In genomic region chr17:65933741-65934140, GRCm38 (mm10) we compare ENCODE assay signal across 14 mouse cellular contexts. TPM values are rescaled to one million over a fixed set of nuclear protein-coding genes. Genes with fewer than 3 reads are reported as not detected.
A peak's percentile ranks its signal among the peaks of the same experiment; 100 is the strongest.
DNase-seq lines count a peak whose midpoint lies in the region; ATAC-seq and TF ChIP-seq lines count a peak whose summit lies in the region.
"Had no signal": no experiment of that assay in that cellular context is flagged by ENCODE, and none has a peak within 500 bp of the region (broad histone marks: within the 10 kb centered on the region; RNA-seq: fewer than 3 reads in every experiment).

No protein-coding gene starts in this region.

- TF ChIP-seq EP300 in heart, postnatal 0 days (IDR thresholded peaks at IDR 0.05; ENCODE audit: low read depth): no peak

- no peak overlapping the region for H3K27ac ChIP-seq in heart, postnatal 0 days (ENCODE audit: low read depth)
- H3K27ac ChIP-seq in testis, adult 2 months (ENCODE audit: control insufficient read depth, insufficient read depth, low read depth, low read length): no peak overlapping the region
- no peak overlapping the region for H3K27ac ChIP-seq in heart, embryonic 11.5 days (ENCODE audit: low read depth, low read length)
- H3K27ac ChIP-seq: neural tube, embryonic 12.5 days had no signal

- peaks cover 9% of the 10 kb centered on the region; the same call in 1 of the 2 replicates for H3K4me1 ChIP-seq in heart, postnatal 0 days (ENCODE audit: control insufficient read depth, insufficient read depth)
- no peaks in the 10 kb centered on the region; the same call in 1 of the 2 replicates for H3K4me1 ChIP-seq in testis, adult 2 months (ENCODE audit: control insufficient read depth, insufficient read depth, low read length)
- H3K4me1 ChIP-seq in heart, embryonic 11.5 days (ENCODE audit: control insufficient read depth, insufficient read depth, low read length): peaks cover 4% of the 10 kb centered on the region; the same call in 1 of the 2 replicates

- no peak overlapping the region for H3K9ac ChIP-seq in heart, postnatal 0 days (replicated peaks; ENCODE audit: low read depth, low read length)
- no peak overlapping the region for H3K9ac ChIP-seq in heart, embryonic 11.5 days (ENCODE audit: low read depth, low read length)
- H3K9ac ChIP-seq: neural tube, embryonic 12.5 days had no signal

- intact Hi-C loops in heart, postnatal 36 days (cut with DNase I): no loop called here

- no peaks in the 10 kb centered on the region for H3K27me3 ChIP-seq in heart, postnatal 0 days (ENCODE audit: control insufficient read depth, insufficient read depth, low read length)
- H3K27me3 ChIP-seq in testis, adult 2 months (ENCODE audit: control insufficient read depth, insufficient read depth, low read length): no peaks in the 10 kb centered on the region
- no peaks in the 10 kb centered on the region for H3K27me3 ChIP-seq in heart, embryonic 11.5 days (ENCODE audit: control insufficient read depth, insufficient read depth, low read length)
- H3K27me3 ChIP-seq: megakaryocyte, embryonic 14.5 days; neural tube, embryonic 12.5 days had no signal

- no peaks in the 10 kb centered on the region for H3K9me3 ChIP-seq in heart, postnatal 0 days (replicated peaks; ENCODE audit: control insufficient read depth, low read length)
- no peaks in the 10 kb centered on the region; the same call in 1 of the 2 replicates for H3K9me3 ChIP-seq in heart, embryonic 11.5 days (replicated peaks; ENCODE audit: control insufficient read depth, low read length)
- H3K9me3 ChIP-seq: neural tube, embryonic 12.5 days had no signal

- no peak for ATAC-seq in heart, postnatal 0 days (ENCODE audit: insufficient read depth, low read depth)
- ATAC-seq in common myeloid progenitor, adult 5-6 weeks (replicated peaks; ENCODE audit: low read depth, poor library complexity, severe bottlenecking): peak; percentile 52; the same call in 1 of the 2 replicates
- no peak for ATAC-seq in heart, embryonic 11.5 days (replicated peaks; ENCODE audit: insufficient number of reproducible peaks, low FRiP score, low TSS enrichment)

- TF ChIP-seq CTCF in heart, postnatal 0 days (IDR thresholded peaks at IDR 0.05; ENCODE audit: low read depth): peak; percentile 43
- TF ChIP-seq CTCF in testis, adult 2 months (IDR thresholded peaks at IDR 0.05; ENCODE audit: control insufficient read depth, insufficient read depth, insufficient replicate concordance, low read depth, low read length): peak; percentile 52; the same call in 1 of the 2 replicates

- no peak overlapping the region for H3K4me2 ChIP-seq in heart, postnatal 0 days (ENCODE audit: low read depth, low read length)
- no peak overlapping the region for H3K4me2 ChIP-seq in heart, embryonic 11.5 days
- H3K4me2 ChIP-seq: neural tube, embryonic 12.5 days had no signal

- peaks cover 32% of the 10 kb centered on the region for H3K36me3 ChIP-seq in heart, postnatal 0 days (replicated peaks; ENCODE audit: control insufficient read depth, insufficient read depth, low read length)
- H3K36me3 ChIP-seq in testis, adult 2 months (ENCODE audit: control insufficient read depth, insufficient read depth, low read length): no peaks in the 10 kb centered on the region
- H3K36me3 ChIP-seq in heart, embryonic 11.5 days (ENCODE audit: control insufficient read depth, insufficient read depth, low read length): peaks cover 26% of the 10 kb centered on the region

- H3K4me3 ChIP-seq in heart, postnatal 0 days (ENCODE audit: low read depth, low read length): no peak overlapping the region
- H3K4me3 ChIP-seq in testis, adult 2 months (ENCODE audit: control insufficient read depth, low read depth, low read length): no peak overlapping the region
- no peak overlapping the region for H3K4me3 ChIP-seq in heart, embryonic 11.5 days (ENCODE audit: low read depth, low read length)
- H3K4me3 ChIP-seq: megakaryocyte, embryonic 14.5 days; neural tube, embryonic 12.5 days had no signal

- 92% methylated on average over 2 of the region's 2 CpGs for WGBS in heart, postnatal 0 days
- WGBS in heart, embryonic 11.5 days (ENCODE audit: insufficient replicate concordance): 87% methylated on average over 2 of the region's 2 CpGs

- TF ChIP-seq POLR2A in testis, adult 2 months (IDR thresholded peaks at IDR 0.05; ENCODE audit: control insufficient read depth, low read depth, low read length): no peak

- no peak for DNase-seq in heart, postnatal 0 days (ENCODE audit: low spot score)
- no peak for DNase-seq in heart, postnatal 36 days
- no peak for DNase-seq in testis, postnatal 14 days (ENCODE audit: low spot score)
- peak; percentile 64 for DNase-seq in thymus, postnatal 4 days
- no peak for DNase-seq in urinary bladder, postnatal 25 days (ENCODE audit: low spot score)
- DNase-seq: adrenal gland, adult 2 months; cerebellum, postnatal 25 days; heart, postnatal 14 days; spleen, adult 18-20 months had no signal

RNA-seq across cellular contexts. Expression of gene Twsg1, which starts 17.3 kb away (rescaled TPM):
- total RNA-seq in heart, postnatal 0 days (2014; rRNA removed; ENCODE audit: low replicate concordance): 81.4 and 92.7 TPM in 2 replicates
- polyA plus RNA-seq in heart, postnatal 0 days (2015; fragmentation: Nextera tagmentation; extraction: Ambion mirVana): 60.0 and 65.8 TPM in 2 replicates
- 10 to 100 TPM; 73.7 to 75.5 TPM for total RNA-seq in heart, postnatal 36 days (2021)
- polyA plus RNA-seq in testis, adult 2 months (2012; rRNA removed): 6.8 and 7.6 TPM in 2 replicates
- total RNA-seq in common myeloid progenitor, adult 5-6 weeks (2017): 21.8 and 23.3 TPM in 2 replicates
- polyA plus RNA-seq in heart, embryonic 11.5 days (2014; fragmentation: Nextera tagmentation; extraction: Ambion mirVana): 86.8 and 93.6 TPM in 2 replicates

RNA-seq across cellular contexts. Expression of gene Ralbp1, which starts 48.1 kb away (rescaled TPM):
- 37.9 and 38.6 TPM in 2 replicates for total RNA-seq in heart, postnatal 0 days (2014; rRNA removed; ENCODE audit: low replicate concordance)
- polyA plus RNA-seq in heart, postnatal 0 days (2015; fragmentation: Nextera tagmentation; extraction: Ambion mirVana): 39.0 and 45.8 TPM in 2 replicates
- total RNA-seq in heart, postnatal 36 days (2021): 10 to 100 TPM; 39.4 to 41.1 TPM
- 12.8 and 13.2 TPM in 2 replicates for polyA plus RNA-seq in testis, adult 2 months (2012; rRNA removed)
- total RNA-seq in common myeloid progenitor, adult 5-6 weeks (2017): 114 and 116 TPM in 2 replicates
- 46.9 and 47.5 TPM in 2 replicates for polyA plus RNA-seq in heart, embryonic 11.5 days (2014; fragmentation: Nextera tagmentation; extraction: Ambion mirVana)
